Mouse (Mus musculus) lung, postnatal 4 days (tissue): ENCODE data around the gene Acadvl.

Source experiments
- DNase-seq, 2 experiments: peaks; one replicate each; pipeline ENCODE4 v3.0.0; 2021

Gene Acadvl

DNA sequence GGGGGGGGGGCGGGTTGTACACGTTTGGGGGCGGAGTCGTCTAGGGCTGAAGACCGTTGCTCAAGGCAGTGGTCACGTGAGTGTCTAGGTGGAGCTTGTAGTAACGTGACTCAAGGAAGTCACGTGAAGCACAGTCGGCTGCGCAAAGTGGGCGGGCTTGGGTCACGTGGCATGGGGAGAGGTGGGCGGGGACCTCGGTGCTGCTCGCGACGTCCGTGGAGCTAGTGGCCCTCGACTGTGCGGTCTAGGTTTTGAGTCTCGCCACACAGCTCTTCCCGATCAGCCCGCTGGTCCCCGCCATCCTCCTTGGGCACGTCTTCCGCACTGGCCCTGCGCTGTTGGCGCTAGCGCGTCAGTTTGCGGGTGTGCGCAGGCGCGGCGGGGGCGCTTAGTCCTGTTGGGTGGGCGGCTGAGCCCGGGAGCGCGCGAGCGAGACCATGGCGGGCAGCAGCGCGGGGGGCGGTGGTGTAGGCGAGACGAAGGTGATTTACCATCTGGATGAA, 14.8 kb downstream of the Acadvl start, which contains the start of gene Dvl2:
Gene Dvl2, plus strand, starts transcription at position 200 of the 503 bp plus-strand sequence.
- DNase-seq, result peak; percentile 94 to 95

GRCm38 (mm10) chr11:69999666-70000065, 15.5 kb downstream of the Acadvl start:
- DNase-seq, result no peak

DNA sequence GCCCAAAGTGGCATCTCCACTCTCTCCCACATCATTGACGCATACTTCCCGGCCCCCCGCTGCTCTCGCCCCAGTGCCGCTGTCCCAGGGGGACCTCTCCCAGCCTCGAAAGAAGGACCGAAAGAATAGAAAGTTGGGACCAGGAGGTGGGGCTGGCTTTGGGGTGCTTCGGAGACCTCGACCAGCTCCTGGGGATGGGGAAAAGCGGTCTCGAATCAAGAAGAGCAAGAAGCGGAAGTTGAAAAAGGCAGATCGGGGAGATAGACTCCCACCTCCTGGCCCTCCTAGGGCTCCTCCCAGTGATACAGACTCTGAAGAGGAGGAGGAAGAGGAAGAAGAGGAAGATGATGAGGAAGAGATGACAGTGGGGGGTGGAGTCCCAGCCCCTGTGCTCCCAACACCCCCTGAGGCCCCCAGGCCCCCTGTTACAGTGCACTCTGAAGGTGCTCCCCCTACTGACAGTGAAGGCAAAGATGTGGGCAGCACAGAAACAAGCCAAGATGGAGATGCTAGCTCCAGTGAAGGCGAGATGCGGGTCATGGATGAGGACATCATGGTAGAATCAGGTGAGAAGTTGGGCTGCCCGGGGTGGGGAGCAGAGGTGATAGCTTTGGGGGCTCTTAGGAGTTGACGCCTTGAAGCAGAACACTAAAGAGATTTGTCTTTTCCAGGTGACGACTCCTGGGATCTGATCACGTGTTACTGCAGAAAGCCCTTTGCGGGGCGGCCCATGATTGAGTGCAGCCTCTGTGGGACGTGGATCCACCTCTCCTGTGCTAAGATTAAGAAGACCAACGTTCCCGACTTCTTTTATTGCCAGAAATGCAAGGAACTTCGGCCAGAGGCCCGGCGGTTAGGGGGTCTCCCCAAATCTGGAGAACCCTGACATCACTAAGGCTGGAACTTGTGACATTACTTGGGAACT, 16.4 kb downstream of the Acadvl start:
- DNase-seq, result no peak

- peak; percentile 93 to 95 for DNase-seq
These were observed 18.1 kb downstream of the Acadvl start for GRCm38 (mm10) chr11:69997070-69997509.

- DNase-seq, result peak in 1 of 2 experiments; percentile 67
These were observed 18.8 kb downstream of the Acadvl start for GRCm38 (mm10) chr11:69996161-69997061.

GRCm38 (mm10) chr11:69995391-69995960, 19.7 kb downstream of the Acadvl start, which contains the start of gene Phf23:
Gene Phf23 (plus strand): TSS chr11:69995777.
- peak; percentile 98 to 99 for DNase-seq

- DNase-seq, result no peak
These were observed 20.7 kb downstream of the Acadvl start for GRCm38 (mm10) chr11:69994401-69995090.

DNA sequence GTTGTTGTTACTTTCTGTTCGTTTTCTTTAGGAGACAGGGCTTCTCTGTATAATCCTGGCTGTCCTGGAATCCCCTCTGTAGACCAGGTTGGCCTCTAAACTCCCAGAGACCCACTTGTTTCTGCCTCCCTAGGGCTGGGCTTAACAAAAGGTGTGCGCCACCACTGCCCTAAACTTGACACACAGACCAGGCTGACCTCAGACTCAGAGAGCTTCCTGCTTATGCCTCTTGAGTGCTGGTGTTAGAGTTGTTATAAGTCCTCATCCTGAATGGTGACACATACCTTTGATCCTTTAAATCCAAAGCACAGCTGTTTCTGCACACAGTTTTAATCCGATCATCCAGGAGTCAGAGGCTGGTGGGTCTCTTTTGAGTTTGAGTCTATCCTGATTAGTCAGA, 22.3 kb downstream of the Acadvl start:
- no peak for DNase-seq

- DNase-seq, result no peak
These were observed 22.8 kb downstream of the Acadvl start for GRCm38 (mm10) chr11:69992396-69992795.

DNA sequence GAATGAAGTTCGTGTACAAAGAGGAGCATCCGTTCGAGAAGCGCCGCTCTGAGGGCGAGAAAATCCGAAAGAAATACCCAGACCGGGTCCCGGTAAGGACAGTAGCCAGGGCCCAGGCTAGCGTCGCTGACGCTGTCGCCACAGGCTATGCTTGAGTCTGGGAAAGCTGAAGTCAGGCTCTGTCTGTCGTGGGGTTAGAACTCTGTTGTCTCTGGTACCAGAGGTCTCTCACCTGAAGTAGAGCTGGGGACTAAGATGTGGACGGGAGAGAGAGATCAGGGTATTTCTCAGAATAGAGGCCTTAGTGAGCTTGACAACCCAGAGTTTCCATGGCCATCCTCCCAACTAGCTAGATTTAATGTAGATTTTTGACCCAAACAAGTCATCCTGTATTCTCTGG, 23.5 kb downstream of the Acadvl start:
- no peak for DNase-seq

GRCm38 (mm10) chr11:69990850-69991691, 24.1 kb downstream of the Acadvl start, which contains the start of gene Gabarap:
Gene Gabarap (plus strand): TSS chr11:69991143.
- peak; percentile 97 for DNase-seq

DNA sequence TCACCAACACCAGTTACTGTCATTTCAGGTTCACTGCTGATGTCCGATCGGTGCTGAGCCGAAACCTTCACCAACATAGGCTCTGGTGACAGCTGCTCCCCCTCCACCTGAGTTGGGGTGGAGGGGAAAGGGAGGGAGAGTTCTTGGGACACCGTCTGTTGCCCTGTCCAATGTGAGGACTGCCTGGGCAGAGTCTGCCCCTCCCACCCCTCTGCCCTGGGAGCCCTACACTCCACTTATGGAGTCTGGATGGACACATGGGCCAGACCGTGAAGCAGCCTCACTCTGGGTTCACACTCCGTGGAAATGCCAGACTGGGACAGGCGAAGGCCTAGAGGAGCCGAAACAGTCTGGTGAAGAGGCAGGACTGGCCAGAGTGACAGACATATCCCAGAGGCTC, 25.3 kb downstream of the Acadvl start:
- no peak for DNase-seq

GRCm38 (mm10) chr11:69984431-69984830, 30.8 kb downstream of the Acadvl start:
- no peak for DNase-seq

DNA sequence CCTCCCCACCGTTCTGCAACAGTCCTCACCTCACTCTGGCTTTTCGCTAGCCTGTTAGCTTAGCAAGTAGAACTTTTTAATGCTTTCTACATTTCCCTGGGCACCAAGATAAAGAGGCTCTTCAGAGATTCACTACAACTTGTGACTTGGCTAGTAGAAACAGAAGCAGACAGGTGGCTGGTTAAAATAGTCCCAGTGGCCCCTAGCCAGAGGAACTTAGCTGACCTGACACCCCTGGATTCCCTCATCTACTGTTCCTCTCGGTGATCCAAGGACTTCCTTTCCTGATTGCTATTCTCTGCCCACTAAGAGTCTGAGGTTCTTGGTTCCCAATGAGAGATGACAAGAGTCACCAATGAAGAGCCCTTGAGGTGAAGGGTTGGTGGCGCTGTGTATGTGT, 31.8 kb downstream of the Acadvl start:
- no peak for DNase-seq

DNA sequence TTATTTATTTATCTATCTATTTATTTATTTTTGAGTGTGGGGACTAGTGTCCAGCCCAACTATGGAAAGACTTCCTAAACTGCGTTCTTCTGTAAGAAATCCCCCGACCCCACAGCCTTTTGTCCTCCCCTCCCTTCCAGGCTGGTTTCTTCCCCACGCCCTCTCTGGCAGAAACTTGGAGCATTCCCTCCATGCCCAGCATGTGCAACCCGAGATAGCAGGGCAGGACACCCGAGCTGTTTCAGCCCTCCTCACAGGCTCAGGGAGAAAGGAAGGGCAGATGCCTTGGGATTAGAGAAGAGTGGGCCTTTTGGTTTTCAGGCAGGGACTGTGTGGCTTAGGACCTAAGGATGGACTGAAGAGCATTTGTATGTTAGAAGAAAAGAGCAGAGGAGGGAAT, 32.3 kb downstream of the Acadvl start:
- DNase-seq, result no peak

GRCm38 (mm10) chr11:69982225-69982624, 33.0 kb downstream of the Acadvl start, which contains the start of gene Elp5:
Gene Elp5 (minus strand): TSS chr11:69982517.
- DNase-seq, result no peak

DNA sequence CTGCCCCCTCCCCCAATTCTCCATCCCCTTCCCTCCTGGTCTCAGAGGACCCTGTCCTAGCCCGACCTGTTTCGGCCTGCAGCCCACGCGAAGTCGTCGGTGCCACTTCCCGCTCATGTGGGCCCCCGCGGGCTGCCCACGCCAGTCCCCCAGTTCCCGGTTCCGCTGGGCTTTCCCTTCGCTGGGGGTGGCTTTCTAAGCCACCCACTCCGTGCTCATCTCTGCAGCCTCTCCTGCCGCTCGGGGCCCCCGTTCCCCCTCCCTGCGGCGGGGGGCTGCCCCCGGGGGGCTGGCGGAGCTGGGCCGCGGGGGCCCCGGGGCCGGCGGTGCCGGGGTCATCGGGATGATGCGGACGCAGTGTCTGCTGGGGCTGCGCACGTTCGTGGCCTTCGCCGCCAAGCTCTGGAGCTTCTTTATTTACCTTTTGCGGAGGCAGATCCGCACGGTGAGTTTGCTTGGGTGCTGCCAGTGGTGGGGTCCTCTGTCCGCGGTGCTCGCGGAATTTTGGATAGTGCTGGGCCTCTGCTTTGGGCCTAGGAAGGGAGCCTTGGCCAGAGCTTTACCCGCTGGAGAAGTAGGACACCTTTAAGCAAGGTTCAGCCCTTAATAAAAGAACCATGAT, 34.0 kb downstream of the Acadvl start, which contains the start of gene Ctdnep1:
Gene Ctdnep1, plus strand, starts transcription at position 16 of the 622 bp plus-strand sequence.
- DNase-seq, result peak in 1 of 2 experiments; percentile 36

DNA sequence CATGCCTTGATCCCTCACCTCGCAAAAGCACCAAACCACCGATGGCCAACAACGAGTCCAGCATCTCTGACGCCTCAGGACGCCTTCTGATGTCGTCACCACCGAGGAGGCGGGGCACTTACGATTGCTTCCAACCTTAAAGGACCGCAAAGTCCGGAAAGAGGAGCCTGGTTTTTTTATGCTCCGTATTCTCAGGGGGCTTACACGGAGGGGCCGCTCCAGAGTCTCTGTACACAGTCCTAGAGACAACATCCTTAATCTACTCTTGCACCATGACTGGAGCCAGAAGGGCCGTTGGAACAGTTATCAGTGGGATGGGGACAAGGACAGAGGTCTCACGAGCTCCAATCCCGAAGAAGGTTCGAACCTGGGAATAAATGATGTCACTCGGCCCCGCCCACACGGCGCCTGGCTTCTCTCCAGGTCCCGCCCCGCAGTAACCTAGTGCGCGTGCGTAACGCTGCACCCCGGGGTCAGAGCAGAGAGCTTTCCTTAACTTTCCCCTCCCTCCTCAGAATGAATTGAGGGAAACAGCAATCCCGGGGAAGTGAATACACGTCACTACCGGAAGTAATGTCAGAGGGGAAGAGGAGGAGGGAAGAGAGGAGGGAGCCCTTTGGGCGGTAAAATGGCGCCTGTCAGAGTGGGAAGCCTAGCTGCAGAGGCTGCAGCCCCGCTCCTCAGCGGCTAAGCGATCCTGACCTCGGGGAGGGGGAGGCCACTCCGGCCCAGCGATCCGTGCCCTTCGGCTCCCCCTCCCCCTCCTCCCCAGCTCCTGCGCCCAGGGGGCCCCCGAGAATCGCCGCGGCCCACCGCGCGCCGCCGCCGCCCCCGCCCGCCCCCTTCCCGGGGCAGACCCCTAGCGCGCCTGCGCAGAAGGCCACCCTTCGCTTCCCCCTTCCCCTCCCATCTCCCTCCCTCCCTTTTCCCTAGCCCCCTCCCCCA, 34.7 kb downstream of the Acadvl start:
- peak; percentile 98 for DNase-seq

GRCm38 (mm10) chr11:69979827-69980195, 35.4 kb downstream of the Acadvl start:
- no peak for DNase-seq
